Mouse (Mus musculus) midbrain, embryonic 16.5 days (tissue): ENCODE results near the gene Gm21981. TPM values are rescaled to one million over a fixed set of nuclear protein-coding genes. Genes with fewer than 3 reads are reported as not detected.

ENCODE experiments used
- polyA plus RNA-seq: library from polyadenylated mRNA; unstranded; fragments of >200 nt; fragmentation: Nextera tagmentation; extraction: Ambion mirVana; gene quantifications from 2 replicates; pipeline ENCODE4 v1.2.1, GENCODE M21; 2015

Gene Gm21981
- polyA plus RNA-seq, 1 experiment from 2014 or later = 0.92 TPM

Other genes starting within 250 kb of the Gm21981 start
- gene Taf8, start 192.2 kb downstream of the Gm21981 start, polyA plus RNA-seq = 19.8 and 20.8 TPM in 2 replicates
- 58.4 and 61.4 TPM in 2 replicates for gene Ccnd3, start 189.4 kb downstream of the Gm21981 start, polyA plus RNA-seq
- gene Bysl, start 83.0 kb downstream of the Gm21981 start, polyA plus RNA-seq = 38.6 and 40.7 TPM in 2 replicates
- gene Med20, start 82.9 kb downstream of the Gm21981 start, polyA plus RNA-seq = 47.0 and 47.7 TPM in 2 replicates
- 1.3 and 2.0 TPM in 2 replicates for gene Gm20517, start 82.9 kb downstream of the Gm21981 start, polyA plus RNA-seq
- gene Usp49, start 63.8 kb downstream of the Gm21981 start, polyA plus RNA-seq = 5.3 and 7.3 TPM in 2 replicates
- 252 and 268 TPM in 2 replicates for gene Tomm6, start 6.1 kb downstream of the Gm21981 start, polyA plus RNA-seq
- gene Frs3, start 5.4 kb downstream of the Gm21981 start, polyA plus RNA-seq = 46.0 and 54.1 TPM in 2 replicates
- gene Prickle4, start 281 bp upstream of the Gm21981 start, polyA plus RNA-seq = 0.77 and 2.4 TPM in 2 replicates
- 0.13 TPM in 1 of 2 replicates, not detected in the other for gene Pgc, start 32.4 kb upstream of the Gm21981 start, polyA plus RNA-seq
- gene Tfeb, start 42.6 kb upstream of the Gm21981 start, polyA plus RNA-seq = 2.9 and 3.0 TPM in 2 replicates
- 2.4 and 2.9 TPM in 2 replicates for gene Mdfi, start 140.2 kb upstream of the Gm21981 start, polyA plus RNA-seq
- gene Foxp4, start 230.2 kb upstream of the Gm21981 start, polyA plus RNA-seq = 35.8 and 38.8 TPM in 2 replicates